Mouse (Mus musculus) small intestine, adult 2 months (tissue): ENCODE data around the gene N4bp2l1. TPM values are rescaled to one million over a fixed set of nuclear protein-coding genes. Genes with fewer than 3 reads are reported as not detected.

Experiments
- H3K27ac ChIP-seq: fragments of 200-500 bp; 2 replicates; pipeline ENCODE4 v1.5.1; 2012; ENCODE audit warnings: low read depth, low read length, control low read depth, inconsistent platforms; ENCODE audit not compliant: insufficient read depth
- H3K27me3 ChIP-seq: fragments of 200-500 bp; 2 replicates; pipeline ENCODE4 v1.6.1; 2012; ENCODE audit warnings: mild to moderate bottlenecking, moderate library complexity, low read length, inconsistent platforms; ENCODE audit not compliant: control insufficient read depth, insufficient read depth
- H3K36me3 ChIP-seq: fragments of 200-500 bp; 2 replicates; pipeline ENCODE4 v1.6.1; 2012; ENCODE audit warnings: mild to moderate bottlenecking, low read length, control low read depth, inconsistent platforms; ENCODE audit not compliant: control insufficient read depth, insufficient read depth
- H3K4me1 ChIP-seq: fragments of 200-500 bp; 2 replicates; pipeline ENCODE4 v1.6.1; 2012; ENCODE audit warnings: low read length, inconsistent platforms, mixed read lengths; ENCODE audit not compliant: control insufficient read depth, insufficient read depth, insufficient read length
- H3K4me3 ChIP-seq: fragments of 200-500 bp; 2 replicates; pipeline ENCODE4 v1.5.1; 2012; ENCODE audit warnings: low read depth, mild to moderate bottlenecking, control low read depth, inconsistent platforms, low read length, moderate library complexity
- CTCF ChIP-seq: fragments of 200-500 bp; IDR thresholded peaks from 2 replicates; pipeline ENCODE4 v1.5.1; 2012; ENCODE audit warnings: low read depth, mild to moderate bottlenecking, control low read depth, inconsistent platforms, low read length, moderate library complexity, mixed read lengths; ENCODE audit not compliant: insufficient replicate concordance, insufficient read length; ENCODE audit errors: extremely low read depth
- POLR2A ChIP-seq: fragments of 200-500 bp; IDR thresholded peaks from 2 replicates; pipeline ENCODE4 v1.6.1; 2012; ENCODE audit warnings: low read depth, mild to moderate bottlenecking, control low read depth, inconsistent platforms, low read length, moderate library complexity
- WGBS: fragments of 180-500 bp; shearing (Covaris S2); methylation state at CpG from one replicate; pipeline ENCODE4 v1.1.7; 2018; 5-methylcytosine and 5-hydroxymethylcytosine counted together
- polyA plus RNA-seq: library from polyadenylated mRNA; depleted of rRNA; stranded (reverse); fragments of >200 nt; gene quantifications from 2 replicates; pipeline ENCODE4 v1.2.3, GENCODE M21; 2012; rRNA removed

The N4bp2l1 gene
- polyA plus RNA-seq, 1 experiment = 7.6 TPM

DNA sequence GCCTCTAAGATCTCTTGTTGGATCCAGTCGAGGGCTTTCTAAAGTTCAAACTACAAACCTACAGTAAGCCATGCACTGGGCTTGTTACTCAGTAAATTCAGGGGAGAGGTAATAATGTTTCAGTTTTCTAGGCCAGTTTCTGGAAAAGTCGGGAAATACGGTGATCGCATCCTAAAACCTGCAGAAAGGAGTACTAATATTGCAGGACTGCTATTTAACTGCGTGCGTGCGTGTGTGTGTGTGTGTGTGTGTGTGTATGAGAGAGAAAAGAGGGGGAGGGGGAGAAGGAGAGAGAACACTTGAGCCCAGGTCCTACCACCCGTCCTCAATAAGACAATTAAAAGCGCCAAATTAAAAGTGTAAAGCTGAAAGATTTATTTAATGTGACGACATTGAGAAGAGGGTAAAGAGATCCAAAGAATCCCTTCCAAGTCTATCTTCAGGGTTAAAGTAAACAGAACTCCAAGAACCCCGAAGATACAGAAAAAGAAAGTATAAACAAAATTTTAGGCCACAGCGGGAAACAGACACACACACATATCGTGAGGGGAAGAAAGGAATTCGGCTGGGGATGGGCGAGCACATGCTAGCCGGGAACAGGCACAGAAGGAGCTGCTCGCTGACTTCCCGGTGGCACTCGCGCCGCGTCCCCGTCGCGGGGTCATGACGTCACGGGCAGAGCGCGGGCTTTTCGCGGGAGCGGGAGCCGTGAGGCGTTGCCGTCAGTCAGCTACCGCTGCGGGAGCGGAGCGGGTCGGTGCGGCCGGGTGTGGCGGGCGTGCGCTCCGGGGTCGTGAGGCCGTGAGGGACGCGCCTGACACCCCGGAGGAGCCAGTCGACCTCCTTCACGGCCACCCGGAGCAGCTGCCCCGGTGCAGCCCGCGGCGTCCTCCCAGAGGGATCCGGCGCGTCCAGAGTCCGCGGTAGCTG lies 74.8 kb downstream of the N4bp2l1 start, which contains the start of gene Brca2:
Gene Brca2, plus strand, starts transcription at position 694 of the 930 bp plus-strand sequence.
- no peaks in the 10 kb centered on the region for H3K36me3 ChIP-seq
- peak; percentile 29; the same call in 1 of the 2 replicates for TF ChIP-seq POLR2A
- TF ChIP-seq CTCF = no peak
- no peaks in the 10 kb centered on the region for H3K4me1 ChIP-seq
- WGBS = 2% methylated on average over 63 of the region's 63 CpGs
- peak within 1 kb of the TSS; percentile 88 for H3K4me3 ChIP-seq
- no peaks in the 10 kb centered on the region for H3K27me3 ChIP-seq
- H3K27ac ChIP-seq = no peak within 1 kb of the TSS

Other genes starting within 250 kb of the N4bp2l1 start
- gene Zar1l, start 79.0 kb downstream of the N4bp2l1 start, polyA plus RNA-seq = not detected in 2 replicates
- gene Brca2, start 74.6 kb downstream of the N4bp2l1 start, polyA plus RNA-seq = 0.72 and 1.8 TPM in 2 replicates
- 1.4 and 1.7 TPM in 2 replicates for gene N4bp2l2, start 69.0 kb upstream of the N4bp2l1 start, polyA plus RNA-seq
- gene Pds5b, start 76.6 kb upstream of the N4bp2l1 start, polyA plus RNA-seq = 0.34 and 1.0 TPM in 2 replicates